Mouse (Mus musculus) liver, embryonic 15.5 days (tissue): ENCODE results near the gene Trim28. TPM values are rescaled to one million over a fixed set of nuclear protein-coding genes. Genes with fewer than 3 reads are reported as not detected.
A peak's percentile ranks its signal among the peaks of the same experiment; 100 is the strongest.

Source experiments
- ATAC-seq: fragments of 200-750 bp; cut with Nextera tagmentation; 2 replicates; pipeline ENCODE4 v1.8.0; 2017; ENCODE audit warnings: moderate number of reproducible peaks, mild to moderate bottlenecking, moderate library complexity; ENCODE audit not compliant: insufficient read depth
- H3K27ac ChIP-seq: fragments of 300-500 bp; sonication (generic); replicated peaks from 2 replicates; pipeline ENCODE4 v1.5.1; 2015; ENCODE audit warnings: mild to moderate bottlenecking, inconsistent platforms
- H3K27me3 ChIP-seq: fragments of 300-500 bp; sonication (generic); 2 replicates; pipeline ENCODE4 v1.6.1; 2015; ENCODE audit warnings: mild to moderate bottlenecking, inconsistent platforms
- H3K36me3 ChIP-seq: fragments of 300-500 bp; sonication (generic); replicated peaks from 2 replicates; pipeline ENCODE4 v1.6.1; 2015; ENCODE audit warnings: moderate library complexity, mild to moderate bottlenecking, inconsistent platforms
- H3K4me1 ChIP-seq: fragments of 300-500 bp; sonication (generic); replicated peaks from 2 replicates; pipeline ENCODE4 v1.6.1; 2015; ENCODE audit warnings: inconsistent platforms
- H3K4me2 ChIP-seq: fragments of 300-500 bp; sonication (generic); 2 replicates; pipeline ENCODE4 v1.6.1; 2015; ENCODE audit warnings: moderate library complexity, mild to moderate bottlenecking, inconsistent platforms
- H3K4me3 ChIP-seq: fragments of 300-500 bp; sonication (generic); replicated peaks from 2 replicates; pipeline ENCODE4 v1.5.1; 2015; ENCODE audit warnings: mild to moderate bottlenecking, inconsistent platforms
- H3K9ac ChIP-seq: fragments of 300-500 bp; sonication (generic); 2 replicates; pipeline ENCODE4 v1.6.1; 2015; ENCODE audit warnings: moderate library complexity, mild to moderate bottlenecking, inconsistent platforms
- H3K9me3 ChIP-seq: fragments of 300-500 bp; sonication (generic); replicated peaks from 2 replicates; pipeline ENCODE4 v1.6.1; 2016; ENCODE audit warnings: inconsistent platforms
- WGBS: fragments of 180-500 bp; shearing (Covaris S2); methylation state at CpG from one replicate; pipeline ENCODE4 v1.1.7; 2015; ENCODE audit warnings: mixed read lengths; ENCODE audit not compliant: insufficient replicate concordance; 5-methylcytosine and 5-hydroxymethylcytosine counted together
- polyA plus RNA-seq: library from polyadenylated mRNA; unstranded; fragments of >200 nt; fragmentation: Nextera tagmentation; extraction: Ambion mirVana; gene quantifications from 2 replicates; pipeline ENCODE4 v1.2.1, GENCODE M21; 2015

Gene Trim28
- polyA plus RNA-seq, 1 experiment from 2014 or later, result 75.3 TPM

- H3K9ac ChIP-seq, result peak overlapping the region; percentile 85
- H3K9me3 ChIP-seq, result no peaks in the 10 kb centered on the region
- peaks cover 27% of the 10 kb centered on the region for H3K36me3 ChIP-seq
- no peaks in the 10 kb centered on the region for H3K27me3 ChIP-seq
- H3K4me1 ChIP-seq, result peaks cover 52% of the 10 kb centered on the region
- H3K4me2 ChIP-seq, result peak overlapping the region; percentile 98
- H3K4me3 ChIP-seq, result peak overlapping the region; percentile 89
- peak overlapping the region; percentile 98 for H3K27ac ChIP-seq
- 4% methylated on average over 31 of the region's 31 CpGs for WGBS
- peak; percentile 17 for ATAC-seq
These were observed 24.0 kb downstream of the Trim28 start for GRCm38 (mm10) chr7:13022773-13023535.

DNA sequence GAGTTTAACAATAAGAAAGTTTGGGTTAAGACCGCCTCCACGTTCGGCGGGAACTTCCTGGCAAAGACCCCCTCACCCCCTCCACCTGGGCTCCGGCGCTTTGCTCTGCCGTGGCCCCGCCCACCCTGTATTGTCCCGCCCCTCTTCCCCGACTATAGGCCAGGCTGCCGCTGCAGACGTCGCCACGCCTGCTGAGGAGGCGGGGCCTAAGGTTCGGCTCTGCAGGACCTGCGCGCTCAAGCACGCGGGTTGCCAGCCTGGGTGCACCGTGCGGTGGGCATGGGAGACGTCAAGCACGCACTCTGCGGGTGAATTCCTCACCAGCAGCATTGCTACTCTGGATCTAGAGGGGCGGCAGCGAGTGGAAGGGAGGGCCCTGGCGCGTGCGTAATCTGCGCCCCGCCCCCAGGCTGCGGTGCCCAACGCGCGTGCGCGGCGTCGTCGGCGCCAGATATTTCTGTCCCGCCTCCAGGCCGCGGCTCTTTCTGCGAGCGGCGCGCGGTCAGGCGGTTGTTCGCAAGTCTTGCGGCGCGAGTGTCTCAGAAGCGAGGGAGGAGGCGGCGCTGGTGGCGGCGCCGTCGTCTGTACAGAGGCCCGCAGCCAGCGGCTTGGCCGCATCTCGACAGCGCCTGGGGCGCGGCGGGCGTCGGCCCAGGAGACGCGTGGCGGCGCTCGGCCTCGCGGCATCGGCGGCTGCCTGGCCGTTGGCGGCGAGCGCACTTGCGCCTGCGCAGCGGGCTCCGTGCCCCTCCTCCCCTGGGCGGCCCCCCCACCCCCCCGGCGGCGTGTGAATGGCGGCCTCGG lies 25.2 kb downstream of the Trim28 start:
- peaks cover 43% of the 10 kb centered on the region for H3K4me1 ChIP-seq

GRCm38 (mm10) chr7:13024805-13025204 lies 25.9 kb downstream of the Trim28 start:
- peak overlapping the region; percentile 89 for H3K4me3 ChIP-seq
- H3K9ac ChIP-seq, result peak overlapping the region; percentile 85
- H3K4me2 ChIP-seq, result peak overlapping the region; percentile 98
- peak overlapping the region; percentile 98 for H3K27ac ChIP-seq
- H3K9me3 ChIP-seq, result no peaks in the 10 kb centered on the region
- H3K36me3 ChIP-seq, result peaks cover 46% of the 10 kb centered on the region
- WGBS, result under 1% methylated on average over 29 of the region's 44 CpGs
- H3K4me1 ChIP-seq, result peaks cover 43% of the 10 kb centered on the region
- H3K27me3 ChIP-seq, result no peaks in the 10 kb centered on the region
- peak; percentile 45 for ATAC-seq

More for the DNA sequence above, 25.2 kb downstream of the Trim28 start:
- Histone ChIP-seq H3K9ac (peak overlapping the region; percentile 85), H3K9me3 (no peaks in the 10 kb centered on the region), H3K4me2 (peak overlapping the region; percentile 98), H3K27me3 (no peaks in the 10 kb centered on the region), H3K36me3 (peaks cover 39% of the 10 kb centered on the region), H3K4me3 (peak overlapping the region; percentile 89), H3K27ac (peak overlapping the region; percentile 98)
- WGBS, result under 1% methylated on average over 93 of the region's 95 CpGs
- ATAC-seq, result peak; percentile 80

DNA sequence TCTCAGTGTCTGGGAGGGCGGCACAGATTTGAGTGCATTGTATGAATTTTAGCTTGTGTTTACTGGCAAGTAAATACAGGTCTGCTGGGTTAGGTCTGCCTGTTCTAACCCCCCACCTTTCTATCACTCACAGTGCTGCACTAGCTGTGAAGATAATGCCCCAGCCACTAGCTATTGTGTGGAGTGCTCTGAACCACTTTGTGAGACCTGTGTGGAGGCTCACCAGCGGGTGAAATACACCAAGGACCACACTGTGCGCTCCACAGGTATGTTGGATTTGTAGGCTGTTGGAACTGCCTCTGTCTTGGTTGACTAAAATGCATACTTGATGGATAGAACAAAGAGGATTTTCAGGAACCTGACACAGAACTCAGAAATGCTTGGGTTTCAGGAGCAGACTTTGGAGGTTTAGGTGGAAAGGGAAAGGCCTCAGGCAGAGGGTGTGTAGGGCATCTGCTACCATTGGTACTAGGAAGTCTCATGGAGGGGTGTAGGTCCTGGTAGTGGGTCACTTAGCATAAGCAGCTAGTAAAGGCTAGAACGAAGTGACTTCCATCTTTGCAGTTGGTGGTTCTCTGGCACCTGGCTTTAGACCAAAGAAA lies 26.7 kb downstream of the Trim28 start:
- Histone ChIP-seq H3K4me3 (peak overlapping the region; percentile 89), H3K4me1 (peaks cover 43% of the 10 kb centered on the region), H3K9ac (peak overlapping the region; percentile 85), H3K27ac (peak overlapping the region; percentile 98), H3K36me3 (peaks cover 54% of the 10 kb centered on the region), H3K4me2 (peak overlapping the region; percentile 98), H3K9me3 (no peaks in the 10 kb centered on the region), H3K27me3 (no peaks in the 10 kb centered on the region)
- ATAC-seq, result no peak
- 29% methylated on average over 4 of the region's 4 CpGs for WGBS

GRCm38 (mm10) chr7:13028986-13029385 lies 30.1 kb downstream of the Trim28 start:
- no peak overlapping the region for H3K9ac ChIP-seq
- ATAC-seq, result no peak
- no peak overlapping the region for H3K4me2 ChIP-seq
- H3K4me1 ChIP-seq, result peaks cover 48% of the 10 kb centered on the region
- no peak overlapping the region for H3K4me3 ChIP-seq
- H3K9me3 ChIP-seq, result no peaks in the 10 kb centered on the region
- 83% methylated on average over 4 of the region's 4 CpGs for WGBS
- H3K27me3 ChIP-seq, result no peaks in the 10 kb centered on the region
- H3K27ac ChIP-seq, result no peak overlapping the region
- H3K36me3 ChIP-seq, result peaks cover 86% of the 10 kb centered on the region

- H3K4me1 ChIP-seq, result peaks cover 52% of the 10 kb centered on the region
- ATAC-seq, result no peak
- no peaks in the 10 kb centered on the region for H3K9me3 ChIP-seq
- 70% methylated on average over 5 of the region's 5 CpGs for WGBS
- no peak overlapping the region for H3K9ac ChIP-seq
- H3K36me3 ChIP-seq, result peaks cover 91% of the 10 kb centered on the region
- no peak overlapping the region for H3K4me3 ChIP-seq
- no peak overlapping the region for H3K27ac ChIP-seq
- H3K27me3 ChIP-seq, result no peaks in the 10 kb centered on the region
- H3K4me2 ChIP-seq, result no peak overlapping the region
These were observed 32.2 kb downstream of the Trim28 start for GRCm38 (mm10) chr7:13031069-13031468.

GRCm38 (mm10) chr7:13031983-13032382 lies 33.1 kb downstream of the Trim28 start:
- H3K4me2 ChIP-seq, result no peak overlapping the region
- no peaks in the 10 kb centered on the region for H3K9me3 ChIP-seq
- H3K36me3 ChIP-seq, result peaks cover 86% of the 10 kb centered on the region
- no peak for ATAC-seq
- H3K4me3 ChIP-seq, result no peak overlapping the region
- no peaks in the 10 kb centered on the region for H3K27me3 ChIP-seq
- no peak overlapping the region for H3K9ac ChIP-seq
- no peak overlapping the region for H3K27ac ChIP-seq
- WGBS, result 80% methylated on average over 2 of the region's 2 CpGs
- peaks cover 52% of the 10 kb centered on the region for H3K4me1 ChIP-seq

DNA sequence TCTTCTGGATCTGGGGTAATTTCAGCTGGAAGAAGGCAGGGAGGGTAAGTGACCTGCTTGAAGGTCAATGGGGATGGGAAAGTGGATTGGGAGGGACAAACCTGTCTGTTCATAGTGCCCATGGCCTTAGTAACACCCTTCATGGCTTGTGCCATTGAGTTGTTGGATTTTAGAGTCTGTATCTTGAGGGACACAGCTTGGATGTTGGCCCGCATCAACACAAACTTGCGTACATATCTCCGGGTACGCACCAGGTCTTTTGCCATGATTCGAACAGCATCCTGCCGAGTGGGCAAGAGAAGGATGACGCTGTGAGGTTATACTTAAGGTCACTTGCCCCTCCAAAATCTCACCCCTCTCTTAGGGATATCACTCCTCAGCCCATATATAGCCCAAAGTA lies 33.6 kb downstream of the Trim28 start:
- ATAC-seq, result no peak
- no peaks in the 10 kb centered on the region for H3K9me3 ChIP-seq
- H3K9ac ChIP-seq, result no peak overlapping the region
- H3K4me3 ChIP-seq, result no peak overlapping the region
- H3K36me3 ChIP-seq, result peaks cover 81% of the 10 kb centered on the region
- H3K27me3 ChIP-seq, result no peaks in the 10 kb centered on the region
- H3K4me2 ChIP-seq, result no peak overlapping the region; the same call in 1 of the 2 replicates
- WGBS, result 88% methylated on average over 7 of the region's 7 CpGs
- no peak overlapping the region for H3K27ac ChIP-seq
- peaks cover 51% of the 10 kb centered on the region for H3K4me1 ChIP-seq

GRCm38 (mm10) chr7:13033451-13034147 lies 34.7 kb downstream of the Trim28 start:
- WGBS, result 44% methylated on average over 13 of the region's 13 CpGs
- no peak for ATAC-seq

GRCm38 (mm10) chr7:13034148-13034977 lies 35.4 kb downstream of the Trim28 start, which contains the start of gene Chmp2a:
TSS of gene Chmp2a (minus strand) at chr7:13034807.
- H3K9ac ChIP-seq, result peak within 1 kb of the TSS; percentile 82
- no peaks in the 10 kb centered on the region for H3K27me3 ChIP-seq
- under 1% methylated on average over 45 of the region's 45 CpGs for WGBS
- peak within 1 kb of the TSS; percentile 78 for H3K4me3 ChIP-seq
- peak; percentile 68 for ATAC-seq
- peaks cover 63% of the 10 kb centered on the region for H3K36me3 ChIP-seq
- H3K27ac ChIP-seq, result peak within 1 kb of the TSS; percentile 98
- peaks cover 60% of the 10 kb centered on the region for H3K4me1 ChIP-seq
- no peaks in the 10 kb centered on the region for H3K9me3 ChIP-seq
- H3K4me2 ChIP-seq, result peak within 1 kb of the TSS; percentile 80

More at GRCm38 (mm10) chr7:13033451-13034147, 34.7 kb downstream of the Trim28 start:
- Histone ChIP-seq H3K4me1 (peaks cover 52% of the 10 kb centered on the region), H3K4me2 (peak overlapping the region; percentile 80), H3K9me3 (no peaks in the 10 kb centered on the region), H3K27me3 (no peaks in the 10 kb centered on the region), H3K9ac (peak overlapping the region; percentile 82), H3K27ac (peak overlapping the region; percentile 98), H3K4me3 (peak overlapping the region; percentile 78), H3K36me3 (peaks cover 70% of the 10 kb centered on the region)
